Mouse (Mus musculus): Measurements from ENCODE around the gene Nsfl1c. TPM values are rescaled to one million over a fixed set of nuclear protein-coding genes. Genes with fewer than 3 reads are reported as not detected.
A peak's percentile ranks its signal among the peaks of the same experiment; 100 is the strongest.

Nsfl1c gene
- polyA plus RNA-seq, 1 experiment from 2014 or later, result 92.8 TPM

DNA sequence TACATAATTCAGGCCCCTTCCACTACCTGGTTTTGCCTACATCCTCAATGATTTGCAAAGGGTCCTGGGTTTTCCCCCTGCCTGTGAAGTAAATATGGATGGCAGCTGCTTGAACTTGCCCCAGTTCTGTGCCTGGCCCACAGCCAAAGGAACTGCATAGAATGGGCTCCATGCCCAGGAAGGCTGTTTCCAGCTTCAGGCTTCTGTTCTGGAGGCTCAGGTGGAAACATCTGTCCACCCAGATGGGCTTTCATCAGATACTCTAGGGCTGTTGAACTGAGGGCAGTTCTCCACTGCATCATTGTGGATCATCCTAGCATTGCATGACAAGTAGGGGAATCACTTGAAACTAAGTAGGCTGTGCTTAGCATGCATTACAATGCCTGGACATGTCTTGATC lies 18.2 kb downstream of the Nsfl1c start:
- no peak for TF ChIP-seq CTCF (IDR thresholded peaks at IDR 0.05; ENCODE audit: low read depth)
- Histone ChIP-seq H3K36me3 (ENCODE audit: control insufficient read depth, insufficient read depth) (peaks cover 69% of the 10 kb centered on the region), H3K4me3 (ENCODE audit: low read depth, low read length) (no peak overlapping the region), H3K4me2 (replicated peaks; ENCODE audit: low read depth) (no peak overlapping the region), H3K27me3 (replicated peaks; ENCODE audit: control insufficient read depth, insufficient read depth, low read length) (no peaks in the 10 kb centered on the region), H3K9me3 (ENCODE audit: control insufficient read depth) (no peaks in the 10 kb centered on the region), H3K9ac (ENCODE audit: low read depth, low read length) (no peak overlapping the region), H3K27ac (ENCODE audit: low read depth, low read length) (no peak overlapping the region), H3K4me1 (replicated peaks; ENCODE audit: control insufficient read depth, insufficient read depth, low read length) (no peaks in the 10 kb centered on the region)
- no peak for ATAC-seq

DNA sequence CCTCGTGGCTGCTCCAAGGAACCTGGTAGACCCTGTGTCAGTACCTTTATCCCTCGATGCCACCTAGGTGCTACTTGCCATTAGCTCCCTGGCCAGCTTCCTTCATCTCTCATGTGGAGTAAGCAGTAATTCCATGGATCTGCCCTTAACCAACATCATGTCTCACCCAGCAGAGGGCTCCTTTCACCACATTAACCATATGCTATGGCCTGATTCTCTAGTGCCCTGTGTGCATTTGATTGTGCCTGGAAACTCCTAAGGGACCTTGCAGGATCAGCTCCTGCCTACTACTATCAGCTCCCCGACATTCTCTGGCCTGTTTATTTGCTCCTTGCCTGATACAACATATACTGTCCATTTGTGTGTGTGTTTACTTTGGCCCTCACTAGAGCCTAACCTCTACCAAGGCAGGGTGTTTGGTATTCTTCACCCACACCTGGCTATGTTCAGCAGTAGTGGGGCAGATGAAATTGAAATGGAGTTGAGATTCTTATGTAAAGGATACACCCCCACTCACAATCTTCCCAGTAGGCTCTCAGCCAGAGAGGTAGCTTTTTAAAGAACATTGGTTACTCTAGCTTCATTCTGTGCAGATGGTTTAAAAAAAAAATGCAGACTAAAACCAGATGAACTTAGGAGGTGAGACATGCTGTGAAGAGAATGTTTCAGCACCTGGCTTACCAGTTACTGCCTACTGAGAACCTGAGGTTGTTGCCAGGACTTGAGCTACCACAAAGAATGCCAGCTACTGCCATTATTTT lies 19.7 kb downstream of the Nsfl1c start:
- no peak overlapping the region for H3K27ac ChIP-seq (ENCODE audit: low read depth, low read length)
- ATAC-seq, result no peak
- H3K9ac ChIP-seq (ENCODE audit: low read depth, low read length), result no peak overlapping the region
- 81% methylated on average over 3 of the region's 3 CpGs for WGBS
- H3K36me3 ChIP-seq (ENCODE audit: control insufficient read depth, insufficient read depth), result peaks cover 56% of the 10 kb centered on the region
- H3K27me3 ChIP-seq (replicated peaks; ENCODE audit: control insufficient read depth, insufficient read depth, low read length), result no peaks in the 10 kb centered on the region
- H3K9me3 ChIP-seq (ENCODE audit: control insufficient read depth), result no peaks in the 10 kb centered on the region
- TF ChIP-seq CTCF (IDR thresholded peaks at IDR 0.05; ENCODE audit: low read depth), result peak; percentile 56
- no peak overlapping the region for H3K4me2 ChIP-seq (replicated peaks; ENCODE audit: low read depth)
- H3K4me3 ChIP-seq (ENCODE audit: low read depth, low read length), result no peak overlapping the region
- no peaks in the 10 kb centered on the region for H3K4me1 ChIP-seq (replicated peaks; ENCODE audit: control insufficient read depth, insufficient read depth, low read length)

DNA sequence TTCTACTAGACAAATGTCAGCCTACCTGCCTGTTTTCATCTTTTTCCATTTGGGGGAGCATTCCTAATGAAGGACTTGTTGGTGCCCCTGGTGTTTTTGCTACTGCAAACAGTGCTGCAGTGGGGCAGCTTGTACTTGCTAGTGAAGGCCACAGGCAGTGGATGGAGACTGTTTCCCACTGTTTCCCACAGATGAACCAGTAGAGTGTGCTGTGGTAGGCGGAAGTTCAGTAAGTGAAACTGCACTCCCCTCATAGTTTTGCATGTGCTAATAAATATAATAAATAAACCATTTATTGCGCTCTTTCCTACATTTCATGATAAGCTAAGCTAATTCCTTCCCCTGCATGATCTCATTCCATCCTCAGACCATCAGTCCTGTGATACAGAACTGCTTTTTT lies 25.0 kb downstream of the Nsfl1c start:
- 73% methylated on average over 2 of the region's 2 CpGs for WGBS
- H3K4me2 ChIP-seq (replicated peaks; ENCODE audit: low read depth), result no peak overlapping the region
- peak; percentile 49 for TF ChIP-seq CTCF (IDR thresholded peaks at IDR 0.05; ENCODE audit: low read depth)
- H3K9me3 ChIP-seq (ENCODE audit: control insufficient read depth), result no peaks in the 10 kb centered on the region
- H3K36me3 ChIP-seq (ENCODE audit: control insufficient read depth, insufficient read depth), result peaks cover 26% of the 10 kb centered on the region
- H3K27me3 ChIP-seq (replicated peaks; ENCODE audit: control insufficient read depth, insufficient read depth, low read length), result no peaks in the 10 kb centered on the region
- H3K4me3 ChIP-seq (ENCODE audit: low read depth, low read length), result no peak overlapping the region
- H3K27ac ChIP-seq (ENCODE audit: low read depth, low read length), result no peak overlapping the region
- no peak for ATAC-seq
- H3K4me1 ChIP-seq (replicated peaks; ENCODE audit: control insufficient read depth, insufficient read depth, low read length), result no peaks in the 10 kb centered on the region
- H3K9ac ChIP-seq (ENCODE audit: low read depth, low read length), result no peak overlapping the region

- H3K27ac ChIP-seq (ENCODE audit: low read depth, low read length), result no peak overlapping the region
- H3K27me3 ChIP-seq (replicated peaks; ENCODE audit: control insufficient read depth, insufficient read depth, low read length), result no peaks in the 10 kb centered on the region
- 57% methylated on average over 4 of the region's 4 CpGs for WGBS
- H3K4me2 ChIP-seq (replicated peaks; ENCODE audit: low read depth), result no peak overlapping the region
- no peak for TF ChIP-seq CTCF (IDR thresholded peaks at IDR 0.05; ENCODE audit: low read depth)
- H3K4me3 ChIP-seq (ENCODE audit: low read depth, low read length), result no peak overlapping the region
- ATAC-seq, result no peak
- no peaks in the 10 kb centered on the region for H3K9me3 ChIP-seq (ENCODE audit: control insufficient read depth)
- 0 out of 2 replicates have a peak, but pooled peaks cover 4% of the 10 kb centered on the region for H3K36me3 ChIP-seq (ENCODE audit: control insufficient read depth, insufficient read depth)
- no peaks in the 10 kb centered on the region for H3K4me1 ChIP-seq (replicated peaks; ENCODE audit: control insufficient read depth, insufficient read depth, low read length)
- no peak overlapping the region for H3K9ac ChIP-seq (ENCODE audit: low read depth, low read length)
Measured at GRCm38 (mm10) chr2:151524324-151525041, 30.5 kb downstream of the Nsfl1c start.

DNA sequence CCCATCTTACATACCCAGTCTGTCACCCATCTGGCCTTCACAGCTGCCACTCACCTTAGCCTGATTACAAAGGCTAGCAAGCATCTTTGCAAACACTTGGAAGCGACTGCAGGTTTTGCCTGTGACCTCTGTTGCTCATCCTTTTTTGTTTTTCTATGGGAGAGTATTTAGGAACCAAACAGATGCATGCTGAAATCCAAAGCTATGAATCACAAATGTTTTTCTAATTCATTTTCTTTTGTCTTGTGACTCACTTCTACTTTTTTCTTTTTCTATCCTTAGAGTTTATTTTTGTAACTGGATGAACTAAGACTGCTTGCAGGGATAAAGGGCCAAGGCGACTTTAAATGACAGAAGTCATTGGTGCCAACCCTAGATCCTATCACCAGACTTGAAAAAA lies 31.5 kb downstream of the Nsfl1c start:
- no peaks in the 10 kb centered on the region for H3K27me3 ChIP-seq (replicated peaks; ENCODE audit: control insufficient read depth, insufficient read depth, low read length)
- ATAC-seq, result no peak
- H3K4me2 ChIP-seq (replicated peaks; ENCODE audit: low read depth), result no peak overlapping the region
- 0 out of 2 replicates have a peak, but pooled peaks cover 1% of the 10 kb centered on the region for H3K36me3 ChIP-seq (ENCODE audit: control insufficient read depth, insufficient read depth)
- no peak for TF ChIP-seq CTCF (IDR thresholded peaks at IDR 0.05; ENCODE audit: low read depth)
- no peak overlapping the region for H3K4me3 ChIP-seq (ENCODE audit: low read depth, low read length)
- H3K27ac ChIP-seq (ENCODE audit: low read depth, low read length), result no peak overlapping the region
- H3K4me1 ChIP-seq (replicated peaks; ENCODE audit: control insufficient read depth, insufficient read depth, low read length), result no peaks in the 10 kb centered on the region
- no peak overlapping the region for H3K9ac ChIP-seq (ENCODE audit: low read depth, low read length)
- 83% methylated on average over 2 of the region's 2 CpGs for WGBS
- no peaks in the 10 kb centered on the region for H3K9me3 ChIP-seq (ENCODE audit: control insufficient read depth)

- no peak overlapping the region for H3K9ac ChIP-seq (ENCODE audit: low read depth, low read length)
- H3K4me2 ChIP-seq (replicated peaks; ENCODE audit: low read depth), result no peak overlapping the region
- no peak overlapping the region for H3K4me3 ChIP-seq (ENCODE audit: low read depth, low read length)
- TF ChIP-seq CTCF (IDR thresholded peaks at IDR 0.05; ENCODE audit: low read depth), result no peak
- no peak overlapping the region for H3K27ac ChIP-seq (ENCODE audit: low read depth, low read length)
- no peaks in the 10 kb centered on the region for H3K27me3 ChIP-seq (replicated peaks; ENCODE audit: control insufficient read depth, insufficient read depth, low read length)
- H3K9me3 ChIP-seq (ENCODE audit: control insufficient read depth), result no peaks in the 10 kb centered on the region
- no peak for ATAC-seq
- 83% methylated on average over 1 of the region's 1 CpGs for WGBS
- no peaks in the 10 kb centered on the region for H3K36me3 ChIP-seq (ENCODE audit: control insufficient read depth, insufficient read depth)
- H3K4me1 ChIP-seq (replicated peaks; ENCODE audit: control insufficient read depth, insufficient read depth, low read length), result 0 out of 2 replicates have a peak, but pooled peaks cover 4% of the 10 kb centered on the region
Measured at GRCm38 (mm10) chr2:151528066-151528465, 34.1 kb downstream of the Nsfl1c start.

All from intestine, postnatal 0 days (tissue).